Mouse (Mus musculus) CH12.LX (cell line): ENCODE results near the gene Smchd1.

Experiments
- CTCF ChIP-seq, 2 experiments: IDR thresholded peaks in 1 of 2; conservative IDR thresholded peaks in 1 of 2; 2 replicates each; pipeline ENCODE4 v1.5.1; 2011 to 2012; ENCODE audit warnings: low read depth in 2 of 2, low read length in 2 of 2, improper control_type of control experiment in 1 of 2, inconsistent platforms in 1 of 2, mild to moderate bottlenecking in 1 of 2, moderate library complexity in 1 of 2
- E2F4 ChIP-seq: IDR thresholded peaks from 2 replicates; pipeline ENCODE4 v1.6.1; 2011; ENCODE audit warnings: low read depth, low read length, improper control_type of control experiment; ENCODE audit not compliant: insufficient replicate concordance
- EP300 ChIP-seq: IDR thresholded peaks from 2 replicates; pipeline ENCODE4 v1.6.1; 2011; ENCODE audit warnings: low read length, improper control_type of control experiment
- POLR2A ChIP-seq: IDR thresholded peaks from 2 replicates; pipeline ENCODE4 v1.6.1; 2011; ENCODE audit warnings: low read depth, mild to moderate bottlenecking, improper control_type of control experiment, low read length
- SIN3A ChIP-seq: IDR thresholded peaks from 2 replicates; pipeline ENCODE4 v1.6.1; 2012; ENCODE audit warnings: low read length, improper control_type of control experiment, inconsistent platforms
- SMC3 ChIP-seq: IDR thresholded peaks from 2 replicates; pipeline ENCODE4 v1.6.1; 2011; ENCODE audit warnings: low read depth, low read length, improper control_type of control experiment
- USF1 ChIP-seq: IDR thresholded peaks from 2 replicates; pipeline ENCODE4 v1.6.1; 2014; ENCODE audit warnings: low read depth, mild to moderate bottlenecking, inconsistent platforms, low read length, improper control_type of control experiment
- ZKSCAN1 ChIP-seq: IDR thresholded peaks from 2 replicates; pipeline ENCODE4 v1.6.1; 2012; ENCODE audit warnings: low read depth, inconsistent platforms, low read length, improper control_type of control experiment, borderline replicate concordance

GRCm38 (mm10) chr17:71484711-71485110, 9.6 kb upstream of the Smchd1 start:
- TF ChIP-seq SMC3, result no peak
- TF ChIP-seq E2F4, result no peak
- TF ChIP-seq EP300, result no peak
- TF ChIP-seq USF1, result no peak
- TF ChIP-seq POLR2A, result no peak
- TF ChIP-seq ZKSCAN1, result no peak
- TF ChIP-seq CTCF (conservative IDR thresholded peaks at IDR 0.05 in 1 of 2, IDR thresholded peaks at IDR 0.05 in 1 of 2; ENCODE audit: low read depth in 2 of 2, low read length in 2 of 2), result no peak
- TF ChIP-seq SIN3A, result no peak
